Mouse (Mus musculus) forebrain, embryonic 11.5 days (tissue): ENCODE results near the gene Gpsm2. TPM values are rescaled to one million over a fixed set of nuclear protein-coding genes. Genes with fewer than 3 reads are reported as not detected.
"Not testable (repeated sequence)": the region's sequence is repeated elsewhere in the genome, so short reads cannot be mapped to it uniquely, and the experiment has no call there.

ENCODE experiments used
- ATAC-seq: fragments of 200-750 bp; cut with Nextera tagmentation; replicated peaks from 2 replicates; pipeline ENCODE4 v1.8.0; 2017; ENCODE audit warnings: moderate TSS enrichment; ENCODE audit not compliant: low FRiP score
- DNase-seq: peaks from one replicate; pipeline ENCODE4 v3.0.0-alpha.2; 2017; ENCODE audit warnings: low spot score
- H3K27ac ChIP-seq: fragments of 300-500 bp; sonication (generic); 2 replicates; pipeline ENCODE4 v1.5.1; 2014; ENCODE audit warnings: low read depth, low read length
- H3K27me3 ChIP-seq: fragments of 300-500 bp; sonication (generic); 2 replicates; pipeline ENCODE4 v1.6.1; 2014; ENCODE audit warnings: mild to moderate bottlenecking, low read length, mixed read lengths; ENCODE audit not compliant: control insufficient read depth, insufficient read depth
- H3K36me3 ChIP-seq: fragments of 300-500 bp; sonication (generic); 2 replicates; pipeline ENCODE4 v1.6.1; 2014; ENCODE audit warnings: mild to moderate bottlenecking, low read length, moderate library complexity, mixed read lengths; ENCODE audit not compliant: control insufficient read depth, insufficient read depth
- H3K4me1 ChIP-seq: fragments of 300-500 bp; sonication (generic); replicated peaks from 2 replicates; pipeline ENCODE4 v1.6.1; 2014; ENCODE audit warnings: low read length, mixed read lengths; ENCODE audit not compliant: control insufficient read depth, insufficient read depth
- H3K4me2 ChIP-seq: fragments of 300-500 bp; sonication (generic); 2 replicates; pipeline ENCODE4 v1.6.1; 2014; ENCODE audit warnings: low read depth, mild to moderate bottlenecking, low read length, moderate library complexity, mixed read lengths; ENCODE audit not compliant: severe bottlenecking
- H3K4me3 ChIP-seq: fragments of 300-500 bp; sonication (generic); 2 replicates; pipeline ENCODE4 v1.5.1; 2014; ENCODE audit warnings: low read depth, low read length
- H3K9ac ChIP-seq: fragments of 300-500 bp; sonication (generic); 2 replicates; pipeline ENCODE4 v1.6.1; 2014; ENCODE audit warnings: low read length
- H3K9me3 ChIP-seq: fragments of 300-500 bp; sonication (generic); 2 replicates; pipeline ENCODE4 v1.6.1; 2016; ENCODE audit warnings: low read length, mixed read lengths; ENCODE audit not compliant: control insufficient read depth
- WGBS: fragments of 180-500 bp; shearing (Covaris S2); extraction: QIAGEN DNeasy Blood & Tissue Kit; methylation state at CpG from one replicate; pipeline ENCODE4 v1.1.7; 2014; 5-methylcytosine and 5-hydroxymethylcytosine counted together
- polyA plus RNA-seq: library from polyadenylated mRNA; unstranded; fragments of >200 nt; fragmentation: Nextera tagmentation; extraction: Ambion mirVana; gene quantifications from 2 replicates; pipeline ENCODE4 v1.2.1, GENCODE M21; 2014

Gene Gpsm2
- polyA plus RNA-seq, 1 experiment from 2014 or later = 120 TPM

- H3K4me3 ChIP-seq = no peak overlapping the region
- no peak for ATAC-seq
- no peak overlapping the region for H3K4me2 ChIP-seq
- no peak for DNase-seq
- H3K27me3 ChIP-seq = no peaks in the 10 kb centered on the region
- H3K36me3 ChIP-seq = peaks cover 9% of the 10 kb centered on the region; the same call in 1 of the 2 replicates
- H3K4me1 ChIP-seq = no peaks in the 10 kb centered on the region
- no peak overlapping the region for H3K27ac ChIP-seq
- WGBS = 89% methylated on average over 1 of the region's 1 CpGs
- H3K9me3 ChIP-seq = no peaks in the 10 kb centered on the region
- H3K9ac ChIP-seq = no peak overlapping the region
These were observed 61.2 kb downstream of the Gpsm2 start for GRCm38 (mm10) chr3:108660941-108661340.

GRCm38 (mm10) chr3:108658612-108659011, 63.5 kb downstream of the Gpsm2 start:
- no peak for DNase-seq
- no peak overlapping the region for H3K4me3 ChIP-seq
- no peaks in the 10 kb centered on the region for H3K9me3 ChIP-seq
- ATAC-seq = no peak
- no peak overlapping the region for H3K9ac ChIP-seq
- H3K4me1 ChIP-seq = peaks cover 7% of the 10 kb centered on the region
- H3K27me3 ChIP-seq = no peaks in the 10 kb centered on the region
- H3K4me2 ChIP-seq = no peak overlapping the region
- no peak overlapping the region for H3K27ac ChIP-seq
- peaks cover 4% of the 10 kb centered on the region; the same call in 1 of the 2 replicates for H3K36me3 ChIP-seq
- 97% methylated on average over 9 of the region's 9 CpGs for WGBS

DNA sequence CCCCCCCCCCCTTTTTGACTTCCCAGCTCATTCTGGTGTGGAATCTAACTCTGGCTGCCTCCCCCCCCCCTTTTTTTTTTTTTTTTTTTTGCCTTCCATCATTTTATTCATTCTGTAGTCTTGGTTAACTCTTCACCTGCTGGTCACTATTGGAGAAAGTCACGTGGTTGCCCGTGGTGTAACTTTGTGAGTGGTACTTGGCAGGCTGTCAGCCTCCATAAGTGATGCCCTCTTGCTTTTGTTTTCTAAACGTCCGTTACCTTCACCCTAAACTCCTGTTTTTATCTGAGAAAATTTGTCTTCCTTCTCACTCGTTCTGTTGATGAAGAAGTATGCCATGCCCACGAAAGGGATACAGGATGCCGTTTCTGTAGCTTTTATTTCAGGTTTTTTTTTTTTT, 66.6 kb downstream of the Gpsm2 start:
- Histone ChIP-seq H3K9me3 (no peaks in the 10 kb centered on the region), H3K4me3 (no peak overlapping the region), H3K27me3 (no peaks in the 10 kb centered on the region), H3K27ac (no peak overlapping the region), H3K4me2 (no peak overlapping the region), H3K4me1 (peaks cover 7% of the 10 kb centered on the region), H3K36me3 (no peaks in the 10 kb centered on the region), H3K9ac (no peak overlapping the region)
- 89% methylated on average over 7 of the region's 7 CpGs for WGBS
- no peak for DNase-seq
- ATAC-seq = no peak

- 33% methylated on average over 14 of the region's 14 CpGs for WGBS
- no peak for DNase-seq
These were observed 67.5 kb downstream of the Gpsm2 start for GRCm38 (mm10) chr3:108654566-108654965.

DNA sequence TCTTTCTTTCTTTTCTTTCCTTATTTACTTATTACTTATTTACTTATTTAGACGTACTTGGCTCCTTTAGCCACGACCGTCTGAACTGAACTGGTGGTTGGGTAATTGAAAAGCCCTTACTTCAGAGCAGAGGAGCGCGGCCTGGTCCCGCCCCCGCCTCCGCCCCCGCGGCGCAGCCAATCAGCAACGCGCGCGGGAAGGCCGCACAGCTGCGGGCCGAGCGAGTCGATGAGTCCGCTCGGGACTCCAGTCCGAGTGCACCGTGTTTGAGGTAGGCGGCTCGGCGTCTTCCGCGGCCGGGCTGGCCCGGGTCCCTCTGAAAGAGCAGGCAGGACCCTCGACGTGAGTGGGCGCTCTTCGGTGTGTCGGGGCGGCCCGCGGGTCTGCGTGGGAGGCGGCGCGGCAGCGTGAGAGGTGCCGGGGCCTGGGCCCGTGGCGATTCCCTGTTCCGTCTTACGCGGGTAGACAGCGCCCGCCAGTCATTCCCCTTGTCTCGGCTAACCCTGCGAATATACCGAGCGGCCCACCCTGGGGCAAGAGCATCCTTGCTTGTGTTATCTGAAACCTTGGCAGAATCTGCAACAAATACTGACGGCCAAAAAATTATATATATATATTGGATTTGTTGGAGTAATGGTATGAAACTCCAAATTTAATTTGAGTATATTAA, 68.3 kb downstream of the Gpsm2 start, which contains the start of gene Clcc1:
Gene Clcc1, plus strand, starts transcription at position 204 of the 670 bp plus-strand sequence.
- under 1% methylated on average over 57 of the region's 57 CpGs for whole genome bisulfite sequencing
- ATAC-seq = peak; percentile 98
- DNase-seq = peak; percentile 98
- peak within 1 kb of the TSS; percentile 89 for H3K9ac ChIP-seq
- peak within 1 kb of the TSS; percentile 61 for H3K4me2 ChIP-seq
- H3K9me3 ChIP-seq = no peaks in the 10 kb centered on the region
- no peaks in the 10 kb centered on the region for H3K27me3 ChIP-seq
- peak within 1 kb of the TSS; percentile 81 for H3K4me3 ChIP-seq
- peaks cover 7% of the 10 kb centered on the region for H3K4me1 ChIP-seq
- H3K27ac ChIP-seq = peak within 1 kb of the TSS; percentile 63; the same call in 1 of the 2 replicates
- no peaks in the 10 kb centered on the region for H3K36me3 ChIP-seq

More at GRCm38 (mm10) chr3:108654566-108654965, 67.5 kb downstream of the Gpsm2 start:
- no peak overlapping the region for H3K27ac ChIP-seq
- no peaks in the 10 kb centered on the region for H3K36me3 ChIP-seq
- H3K4me1 ChIP-seq = peaks cover 7% of the 10 kb centered on the region
- no peaks in the 10 kb centered on the region for H3K9me3 ChIP-seq
- H3K27me3 ChIP-seq = no peaks in the 10 kb centered on the region
- H3K4me2 ChIP-seq = peak overlapping the region; percentile 61
- peak overlapping the region; percentile 89 for H3K9ac ChIP-seq
- no peak for ATAC-seq
- peak overlapping the region; percentile 81 for H3K4me3 ChIP-seq

DNA sequence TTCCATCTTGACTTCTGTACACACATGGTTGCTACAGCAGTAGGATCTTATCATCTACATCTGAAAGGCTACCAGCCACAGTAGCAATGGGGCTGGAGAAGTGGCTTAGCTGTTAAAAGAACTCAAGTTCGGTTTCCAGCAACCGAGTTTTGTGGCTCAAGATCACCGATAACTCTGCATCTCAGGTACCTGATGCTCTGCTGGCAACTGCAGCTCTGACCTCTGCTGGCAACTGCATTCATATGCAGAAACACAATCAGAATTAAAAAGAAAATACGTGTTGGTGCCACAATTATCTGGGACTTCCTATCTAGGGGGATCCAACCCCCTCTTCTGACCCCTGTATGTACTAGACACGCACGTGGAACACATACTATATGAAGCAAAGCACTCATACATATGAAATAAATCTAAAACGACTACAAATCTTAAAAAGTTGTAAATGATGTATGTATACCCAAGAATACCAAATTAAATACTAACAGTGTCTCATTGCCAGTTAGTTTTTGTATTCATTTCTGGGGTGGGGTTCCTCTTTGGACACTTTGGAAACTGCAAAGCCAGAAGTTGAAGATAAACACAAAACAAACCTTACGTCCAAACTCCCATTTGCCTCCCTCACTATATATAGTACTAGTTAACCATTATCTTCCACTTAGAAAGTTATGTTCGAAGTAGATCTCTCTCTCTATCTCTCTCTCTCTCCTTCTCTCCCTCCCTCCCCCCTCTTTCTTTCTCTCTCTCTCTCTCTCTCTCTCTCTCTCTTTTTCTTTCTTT, 69.1 kb downstream of the Gpsm2 start:
- Histone ChIP-seq H3K4me2 (peak overlapping the region; percentile 33; the same call in 1 of the 2 replicates), H3K9ac (no peak overlapping the region), H3K4me3 (peak overlapping the region; percentile 12; the same call in 1 of the 2 replicates), H3K36me3 (no peaks in the 10 kb centered on the region), H3K4me1 (peaks cover 7% of the 10 kb centered on the region), H3K27me3 (no peaks in the 10 kb centered on the region), H3K9me3 (no peaks in the 10 kb centered on the region), H3K27ac (no peak overlapping the region)
- DNase-seq (no peak), ATAC-seq (no peak; the same call in 1 of the 2 replicates)
- WGBS = 28% methylated on average over 9 of the region's 9 CpGs

DNA sequence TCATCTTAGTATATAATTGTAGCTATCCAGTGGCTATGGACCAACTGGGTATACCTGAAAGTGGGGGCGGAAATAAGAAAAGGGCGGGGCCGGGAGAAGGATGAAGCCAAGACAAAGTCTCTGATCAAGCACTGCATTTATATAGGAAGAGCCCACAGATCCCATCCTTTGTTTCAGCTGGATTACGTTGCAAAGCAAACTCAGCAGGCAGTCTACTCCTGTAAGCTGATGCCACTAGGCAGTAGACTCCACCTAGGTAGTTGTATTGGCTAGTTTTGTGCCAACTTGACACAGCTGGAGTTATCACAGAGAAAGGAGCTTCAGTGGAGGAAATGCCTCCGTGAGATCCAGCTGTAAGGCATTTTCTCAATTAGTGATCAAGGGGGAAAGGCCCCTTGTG, 74.4 kb downstream of the Gpsm2 start:
- DNase-seq, H3K4me1 ChIP-seq, H3K27ac ChIP-seq, H3K9ac ChIP-seq, H3K4me2 ChIP-seq, H3K36me3 ChIP-seq, ATAC-seq, H3K27me3 ChIP-seq, H3K4me3 ChIP-seq, H3K9me3 ChIP-seq: not testable (repeated sequence)
- WGBS = 34% methylated on average over 5 of the region's 5 CpGs

GRCm38 (mm10) chr3:108646036-108646435, 76.1 kb downstream of the Gpsm2 start:
- 43% methylated on average over 7 of the region's 7 CpGs for WGBS
- no peak for DNase-seq
- H3K4me3 ChIP-seq = no peak overlapping the region
- no peaks in the 10 kb centered on the region for H3K9me3 ChIP-seq
- H3K4me1 ChIP-seq = no peaks in the 10 kb centered on the region
- H3K36me3 ChIP-seq = peaks cover 3% of the 10 kb centered on the region; the same call in 1 of the 2 replicates
- ATAC-seq = no peak
- no peaks in the 10 kb centered on the region for H3K27me3 ChIP-seq
- no peak overlapping the region for H3K9ac ChIP-seq
- H3K27ac ChIP-seq = no peak overlapping the region
- no peak overlapping the region for H3K4me2 ChIP-seq
